Mouse (Mus musculus): ENCODE results near the gene BC030867.

DNA sequence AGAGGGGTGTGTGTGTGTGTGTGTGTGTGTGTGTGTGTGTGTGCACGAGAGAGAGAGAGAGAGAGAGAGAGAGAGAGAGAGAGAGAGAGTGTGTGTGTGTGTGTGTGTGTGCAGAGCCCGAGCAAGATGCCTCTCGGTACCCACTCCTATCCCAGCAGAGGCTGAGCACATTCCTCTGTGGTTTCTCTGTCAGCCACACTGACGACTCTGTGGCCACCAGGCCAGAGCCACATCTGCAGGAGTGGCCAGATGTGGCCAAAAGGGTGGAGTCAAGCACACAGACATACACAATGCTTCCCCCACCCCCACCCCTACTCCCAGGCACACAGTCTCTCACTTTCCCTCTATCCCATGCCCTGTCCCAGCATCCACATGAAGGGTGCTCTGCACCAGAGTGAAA, 39.8 kb upstream of the BC030867 start:
- TF ChIP-seq POLR2A (IDR thresholded peaks at IDR 0.05; ENCODE audit: low read depth, low read length) (no peak), CTCF (IDR thresholded peaks at IDR 0.05; ENCODE audit: extremely low read depth, insufficient read length, insufficient replicate concordance, low read depth, low read length) (no peak)
